Mouse (Mus musculus) mouse embryonic stem cell (cell line): Measurements from ENCODE around the gene Ttll6.

ENCODE experiments used
- in situ Hi-C, 2 experiments: fragments of 300-500 bp; cut with MboI; formaldehyde crosslinking; loops; 1 replicate in 1 of 2; 3 replicates in 1 of 2; pipeline ENCODE4 v1.14.3; 2019 to 2020; ENCODE audit warnings: low sequenced_read_pairs in 2 of 2, low pct_unique_long_range_greater_than_20kb in 1 of 2, mixed read lengths in 1 of 2; ENCODE audit not compliant: unreplicated experiment in 1 of 2

Gene Ttll6

DNA sequence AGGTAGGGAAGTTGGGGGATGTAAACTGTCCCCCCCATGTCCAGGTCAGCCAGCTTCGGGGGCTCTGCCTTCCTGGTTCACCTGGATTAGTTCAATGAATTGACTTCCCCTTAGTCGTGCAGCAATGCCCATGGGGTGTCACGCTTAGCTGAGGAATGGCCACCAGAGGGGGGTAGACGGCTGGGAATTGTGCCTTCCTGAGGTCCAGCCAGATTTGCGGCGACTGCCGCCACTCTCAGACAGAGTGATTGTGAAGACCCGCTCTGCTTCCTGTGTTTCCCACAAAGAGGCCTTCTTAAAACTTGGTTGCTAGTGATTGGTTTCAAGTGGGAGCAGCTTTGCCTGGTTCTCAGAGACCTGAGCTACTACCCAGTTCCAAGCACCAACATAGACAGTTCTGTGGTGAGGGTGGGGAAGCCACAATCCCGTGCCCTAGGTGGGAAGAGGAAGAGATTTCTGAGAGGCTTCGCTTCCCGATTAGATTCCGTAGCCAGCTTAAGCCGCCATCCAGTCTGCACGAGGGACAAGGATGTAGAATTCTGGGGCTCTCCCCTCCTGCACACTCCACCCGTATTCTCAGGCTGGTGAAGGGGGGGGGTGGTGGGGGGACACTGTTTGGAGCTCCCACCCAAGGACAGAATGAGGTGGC is 12.2 kb downstream of the Ttll6 start:
- in situ Hi-C loops: loop anchor here in 1 of 2 experiments (5.0 kb wide), 1 partner anchor 87 kb away; no protein-coding TSS in a partner anchor

DNA sequence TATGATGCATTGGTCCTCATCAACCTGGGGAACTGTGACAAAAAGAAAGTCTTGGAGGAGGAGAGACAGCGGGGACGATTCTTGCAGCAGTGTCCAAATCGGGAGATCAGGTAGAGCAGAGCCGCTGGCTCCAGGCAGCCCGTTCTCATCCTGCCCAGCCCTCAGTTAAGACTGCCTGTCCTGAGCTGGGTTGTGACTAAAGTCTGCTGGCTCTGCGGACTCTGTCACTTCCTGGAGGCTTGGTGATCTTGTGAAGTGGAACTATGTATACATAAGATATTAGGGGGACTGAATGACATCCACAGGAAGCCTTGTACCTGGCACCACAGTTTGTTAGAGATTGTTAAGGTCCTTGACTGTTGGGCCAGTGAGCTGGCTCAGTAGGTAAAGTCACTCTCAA is 13.9 kb downstream of the Ttll6 start:
- in situ Hi-C loops: loop anchor here in 1 of 2 experiments (5.0 kb wide), 1 partner anchor 85 kb away; no protein-coding TSS in a partner anchor

DNA sequence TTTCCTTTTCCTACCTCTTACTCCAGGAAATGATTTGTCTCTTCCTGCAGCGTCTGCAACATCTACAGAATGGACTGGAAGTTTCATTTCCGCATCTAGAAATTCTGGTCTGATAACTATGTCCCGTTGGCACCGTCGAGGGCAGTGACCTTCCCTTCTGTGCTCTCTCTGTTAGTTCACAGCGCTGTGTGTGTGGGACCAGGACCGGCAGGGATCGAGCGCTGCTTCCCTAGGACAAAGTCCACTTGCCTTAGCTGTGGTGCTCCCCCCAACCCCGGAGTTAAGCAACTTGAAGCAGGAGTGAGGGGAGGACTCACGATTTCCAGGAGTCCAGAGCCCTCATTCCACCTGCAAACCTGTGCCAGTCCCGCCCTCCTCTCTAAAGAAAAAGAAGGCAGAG is 31.2 kb downstream of the Ttll6 start:
- in situ Hi-C loops: no loop called here

DNA sequence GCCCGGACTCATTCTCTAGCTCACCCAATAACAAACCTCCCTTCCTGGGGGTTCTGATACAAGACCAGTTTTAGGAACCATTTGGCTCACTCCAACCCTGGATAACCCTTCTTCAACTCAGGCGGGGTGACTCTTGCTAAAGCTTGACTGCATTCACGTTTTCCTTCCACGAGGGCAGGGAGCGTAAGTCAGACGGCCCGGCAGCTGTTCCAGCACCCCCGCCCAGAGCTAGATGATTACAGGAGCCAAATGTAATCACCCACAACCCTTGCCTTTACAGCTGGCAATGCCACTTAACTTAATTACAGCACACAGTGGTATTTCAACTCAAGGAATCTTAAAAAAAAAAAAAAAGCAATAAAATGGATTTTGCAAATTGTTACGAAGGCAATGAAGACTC is 34.5 kb downstream of the Ttll6 start:
- in situ Hi-C loops: no loop called here

DNA sequence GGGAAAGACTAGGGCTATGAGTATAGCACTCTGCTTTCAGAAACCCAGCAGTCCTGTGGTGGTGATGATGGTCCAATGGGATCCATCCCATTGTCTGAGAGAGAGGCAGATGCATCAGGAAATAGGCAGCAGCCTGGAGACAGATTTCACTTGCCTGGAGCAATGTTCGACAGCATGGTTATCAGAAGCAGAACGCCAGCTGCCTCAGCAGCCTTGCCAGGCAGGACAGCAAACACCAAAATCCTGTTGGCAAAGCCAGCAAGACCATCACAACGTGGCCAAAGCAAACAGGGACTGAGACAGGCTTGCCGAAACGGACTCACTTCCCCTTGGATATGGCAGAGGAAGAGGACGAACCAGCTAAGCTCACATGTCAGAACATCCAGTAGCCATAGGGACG is 35.4 kb downstream of the Ttll6 start:
- in situ Hi-C loops: no loop called here

- in situ Hi-C loops: loop anchor here in 1 of 2 experiments (10.0 kb wide), 1 partner anchor 154 kb away; the partner anchor contains the start of gene Hoxb3
Observed at GRCm38 (mm10) chr11:96170711-96171379, 37.3 kb downstream of the Ttll6 start.

GRCm38 (mm10) chr11:96171601-96172000 is 38.0 kb downstream of the Ttll6 start:
- in situ Hi-C loops: loop anchor here in 1 of 2 experiments (10.0 kb wide), 1 partner anchor 153 kb away; the partner anchor contains the start of gene Hoxb3

GRCm38 (mm10) chr11:96172511-96173287 is 39.1 kb downstream of the Ttll6 start:
- in situ Hi-C loops: loop anchor here in 1 of 2 experiments (10.0 kb wide), 1 partner anchor 152 kb away; the partner anchor contains the start of gene Hoxb3

GRCm38 (mm10) chr11:96173288-96173840 is 39.8 kb downstream of the Ttll6 start:
- in situ Hi-C loops: loop anchor here in 1 of 2 experiments (10.0 kb wide), 1 partner anchor 151 kb away; the partner anchor contains the start of gene Hoxb3

DNA sequence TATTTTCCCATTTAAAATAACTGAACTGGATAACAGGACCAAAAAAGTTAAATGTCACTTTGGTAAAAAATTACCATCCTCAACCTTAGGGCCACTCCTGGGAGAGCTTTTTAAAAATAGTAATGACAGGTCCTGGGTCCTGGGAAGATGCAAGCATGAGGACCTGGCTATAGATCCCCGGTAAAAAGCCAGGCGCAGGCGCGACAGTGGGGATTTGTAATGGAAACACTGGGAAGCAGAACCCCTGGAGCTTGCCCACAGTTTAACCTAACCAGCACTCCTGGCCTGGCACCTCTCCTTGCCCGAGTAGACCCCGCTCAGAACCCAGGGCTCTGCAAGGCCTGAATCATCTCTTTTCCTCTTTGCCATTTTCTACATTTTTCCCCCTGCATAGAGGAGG is 41.3 kb downstream of the Ttll6 start:
- in situ Hi-C loops: loop anchor here in 1 of 2 experiments (10.0 kb wide), 1 partner anchor 150 kb away; the partner anchor contains the start of gene Hoxb3

GRCm38 (mm10) chr11:96175511-96175910 is 41.9 kb downstream of the Ttll6 start:
- in situ Hi-C loops: loop anchor here in 1 of 2 experiments (10.0 kb wide), 1 partner anchor 149 kb away; the partner anchor contains the start of gene Hoxb3

DNA sequence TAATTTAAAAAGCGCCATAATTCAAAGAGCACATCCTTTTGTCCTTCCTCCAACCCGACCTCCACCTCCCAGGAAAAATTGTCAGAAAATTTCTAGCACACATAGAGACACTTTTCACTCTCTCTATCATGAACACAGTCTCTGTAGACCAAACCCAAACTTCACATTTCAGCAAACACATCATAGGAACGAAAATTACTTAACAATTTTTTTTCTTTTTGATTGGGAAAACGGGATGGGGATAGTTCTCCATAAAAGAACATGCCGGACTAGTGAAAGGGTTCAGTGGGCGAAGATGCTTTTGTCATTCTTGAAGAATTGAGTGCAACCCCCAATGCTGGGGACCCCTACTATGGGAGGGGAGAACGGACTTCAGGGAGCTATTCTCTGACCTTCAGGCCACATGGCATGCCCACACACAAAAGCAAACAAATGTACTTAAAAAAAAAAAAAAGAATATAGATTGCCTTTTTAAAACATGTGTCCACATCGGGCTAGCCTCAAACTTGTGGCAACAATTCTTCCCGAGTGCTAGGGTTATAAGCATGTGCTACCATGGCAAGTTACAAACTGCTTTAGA is 42.5 kb downstream of the Ttll6 start:
- in situ Hi-C loops: loop anchor here in 1 of 2 experiments (10.0 kb wide), 1 partner anchor 149 kb away; the partner anchor contains the start of gene Hoxb3

DNA sequence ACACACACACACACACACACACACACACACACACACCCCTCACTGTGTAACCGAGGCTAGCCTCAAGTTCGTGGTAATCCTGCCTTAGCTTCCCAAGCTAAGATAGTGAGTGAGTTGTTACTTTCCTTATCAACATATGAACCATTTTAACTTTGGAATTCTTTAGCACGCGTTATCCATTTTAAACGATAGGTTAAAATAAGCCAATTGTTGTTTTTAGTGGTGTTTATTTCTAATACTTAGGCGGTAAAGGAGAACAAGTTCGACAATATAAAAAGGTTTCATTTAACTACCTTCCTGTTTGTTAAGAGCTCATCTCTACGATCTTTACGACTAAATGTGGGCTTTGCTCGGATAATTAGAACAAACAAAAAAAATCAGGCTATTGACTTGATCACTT is 43.3 kb downstream of the Ttll6 start:
- in situ Hi-C loops: loop anchor here in 1 of 2 experiments (10.0 kb wide), 1 partner anchor 148 kb away; the partner anchor contains the start of gene Hoxb3

GRCm38 (mm10) chr11:96177546-96178174 is 44.1 kb downstream of the Ttll6 start:
- in situ Hi-C loops: loop anchor here in 1 of 2 experiments (10.0 kb wide), 1 partner anchor 147 kb away; the partner anchor contains the start of gene Hoxb3

DNA sequence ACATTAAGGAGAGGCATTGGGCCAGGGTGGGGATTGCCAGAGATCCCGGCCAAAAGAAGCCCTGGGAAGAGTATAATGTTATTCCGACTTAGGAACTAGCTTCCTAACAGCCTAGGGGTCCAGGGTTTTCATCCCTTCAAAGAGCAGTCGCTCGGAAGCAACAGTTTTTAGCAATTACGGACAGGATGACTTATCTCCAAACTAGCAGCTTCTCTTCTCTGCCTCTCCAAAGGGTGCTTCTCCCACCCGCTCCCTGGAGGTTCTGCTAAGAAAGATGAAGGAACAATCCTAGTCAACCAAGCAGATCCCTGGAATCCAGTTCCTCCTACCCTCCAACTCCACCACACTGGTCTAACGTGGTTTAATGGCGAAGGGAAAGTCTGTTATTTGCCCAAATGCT is 44.8 kb downstream of the Ttll6 start:
- in situ Hi-C loops: loop anchor here in 1 of 2 experiments (10.0 kb wide), 1 partner anchor 146 kb away; the partner anchor contains the start of gene Hoxb3

DNA sequence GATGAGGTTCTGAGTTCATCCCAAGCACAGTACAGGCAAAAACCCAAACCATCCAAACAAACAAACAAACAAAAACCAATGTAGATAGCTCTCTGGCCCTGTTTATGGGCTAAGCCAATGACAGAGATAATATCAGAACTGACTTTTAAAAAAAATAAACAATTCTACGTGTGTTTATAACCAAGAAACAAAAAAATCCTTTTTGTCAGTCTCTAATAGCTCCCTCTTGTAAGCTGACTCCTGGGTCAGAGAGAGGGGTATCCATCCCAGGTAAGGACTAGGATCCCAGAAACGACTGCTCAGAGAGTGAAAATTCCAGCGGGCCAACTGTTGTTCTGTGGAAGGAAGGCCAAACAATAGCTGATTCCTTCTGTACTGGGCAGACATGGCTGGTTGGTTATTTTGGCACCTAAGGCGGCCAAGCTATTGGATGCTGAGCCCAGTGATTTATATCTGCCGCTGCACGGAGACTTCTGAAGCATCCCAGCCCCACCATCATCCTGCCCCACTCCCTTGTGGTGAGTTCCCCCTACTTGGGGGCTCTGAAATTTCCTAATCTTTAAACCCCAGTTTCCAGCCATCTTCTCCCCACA is 45.4 kb downstream of the Ttll6 start:
- in situ Hi-C loops: loop anchor here in 1 of 2 experiments (10.0 kb wide), 1 partner anchor 146 kb away; the partner anchor contains the start of gene Hoxb3

DNA sequence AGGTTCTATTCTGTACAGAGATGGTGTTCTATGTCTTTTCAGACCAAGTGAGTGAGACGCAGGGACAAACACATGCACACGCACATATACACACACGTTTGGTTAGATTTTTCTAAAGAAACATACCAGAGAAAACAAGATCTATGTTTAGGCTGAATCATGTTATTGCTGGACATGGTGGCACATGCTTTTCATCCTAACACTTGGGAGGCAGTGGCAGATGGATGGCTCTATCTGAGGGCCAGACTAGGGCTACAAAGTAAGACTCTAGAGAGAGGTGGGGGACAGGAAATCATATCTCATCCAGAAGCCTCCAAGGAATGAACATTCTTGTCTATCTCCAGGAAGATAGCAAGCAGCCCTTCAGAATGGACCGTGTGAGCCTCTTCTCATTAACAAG is 47.5 kb downstream of the Ttll6 start:
- in situ Hi-C loops: no loop called here
